Mouse (Mus musculus): ENCODE measurements around the gene Rnase9. TPM values are rescaled to one million over a fixed set of nuclear protein-coding genes. Genes with fewer than 3 reads are reported as not detected.

The Rnase9 gene
- polyA plus RNA-seq, 1 experiment, result not detected

DNA sequence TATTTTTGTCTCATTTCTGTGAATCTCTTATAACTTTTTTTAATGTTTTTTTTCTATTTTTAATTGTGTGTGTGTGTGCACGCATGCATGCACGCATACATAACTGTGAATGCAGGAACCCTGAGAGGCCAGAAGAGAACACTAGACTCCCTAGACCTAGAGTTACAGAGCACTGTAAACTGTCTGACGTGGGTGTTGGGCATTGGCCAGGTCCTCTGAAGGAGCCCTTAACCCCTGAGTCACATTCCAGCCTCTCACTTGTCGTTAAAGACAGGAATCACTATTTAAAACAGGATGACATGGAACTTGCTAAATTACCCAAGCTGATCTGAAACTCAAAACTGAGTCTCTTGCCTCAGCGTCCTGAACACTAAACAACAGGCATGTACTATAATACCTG lies 10.3 kb upstream of the Rnase9 start:
- H3K4me3 ChIP-seq (ENCODE audit: extremely low read depth, insufficient read depth, insufficient read length), result no peak overlapping the region
- H3K36me3 ChIP-seq (ENCODE audit: control insufficient read depth, insufficient read depth, low read length), result no peaks in the 10 kb centered on the region
- 71% methylated on average over 5 of the region's 5 CpGs for WGBS
- TF ChIP-seq CTCF (IDR thresholded peaks at IDR 0.05; ENCODE audit: extremely low read depth, insufficient read depth, insufficient read length, insufficient replicate concordance) (no peak), POLR2A (IDR thresholded peaks at IDR 0.05; ENCODE audit: low read depth, low read length) (no peak)
- no peaks in the 10 kb centered on the region for H3K27me3 ChIP-seq (ENCODE audit: control insufficient read depth, insufficient read depth, low read length)
- no peak for DNase-seq (ENCODE audit: low read depth in 1 of 2, low spot score in 2 of 2)
- H3K27ac ChIP-seq (ENCODE audit: insufficient read depth, low read length), result no peak overlapping the region
- 0 out of 2 replicates have a peak, but pooled peaks cover 3% of the 10 kb centered on the region for H3K4me1 ChIP-seq (ENCODE audit: control insufficient read depth, insufficient read depth, insufficient read length)

DNA sequence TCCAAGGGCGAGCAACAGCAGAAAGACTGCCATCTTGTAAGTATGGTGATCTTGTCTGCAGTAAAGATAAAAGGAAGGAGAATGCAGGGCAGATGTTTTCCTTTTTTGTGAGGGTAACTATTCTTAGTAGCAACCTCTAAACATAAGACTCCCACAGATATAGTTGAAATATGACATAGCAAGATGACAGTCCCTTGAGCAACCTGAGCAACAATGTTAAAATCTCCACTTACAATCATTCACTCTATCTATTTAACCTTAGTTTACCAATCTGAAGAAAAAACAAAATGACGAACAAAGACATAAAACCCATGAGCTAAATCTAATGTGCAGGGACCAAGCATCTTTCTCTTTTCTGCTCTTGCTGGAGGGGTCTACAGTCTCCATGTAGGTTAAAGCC lies 8.4 kb upstream of the Rnase9 start, which contains the start of gene Rnase11:
Rnase11 (minus strand) TSS at position 101 of the 400 bp plus-strand sequence.
- Histone ChIP-seq H3K36me3 (ENCODE audit: control insufficient read depth, insufficient read depth, low read length) (no peaks in the 10 kb centered on the region), H3K4me1 (ENCODE audit: control insufficient read depth, insufficient read depth, insufficient read length) (0 out of 2 replicates have a peak, but pooled peaks cover 3% of the 10 kb centered on the region), H3K4me3 (ENCODE audit: extremely low read depth, insufficient read depth, insufficient read length) (no peak within 1 kb of the TSS), H3K27me3 (ENCODE audit: control insufficient read depth, insufficient read depth, low read length) (no peaks in the 10 kb centered on the region), H3K27ac (ENCODE audit: insufficient read depth, low read length) (no peak within 1 kb of the TSS)
- TF ChIP-seq CTCF (IDR thresholded peaks at IDR 0.05; ENCODE audit: extremely low read depth, insufficient read depth, insufficient read length, insufficient replicate concordance) (no peak), POLR2A (IDR thresholded peaks at IDR 0.05; ENCODE audit: low read depth, low read length) (no peak)
- no peak for DNase-seq (ENCODE audit: low read depth in 1 of 2, low spot score in 2 of 2)
- WGBS, result 81% methylated on average over 2 of the region's 2 CpGs

- no peak overlapping the region for H3K4me3 ChIP-seq (ENCODE audit: extremely low read depth, insufficient read depth, insufficient read length)
- no peaks in the 10 kb centered on the region for H3K36me3 ChIP-seq (ENCODE audit: control insufficient read depth, insufficient read depth, low read length)
- H3K4me1 ChIP-seq (ENCODE audit: control insufficient read depth, insufficient read depth, insufficient read length), result 0 out of 2 replicates have a peak, but pooled peaks cover 3% of the 10 kb centered on the region
- 2% methylated on average over 5 of the region's 5 CpGs for WGBS
- DNase-seq (ENCODE audit: low read depth in 1 of 2, low spot score in 2 of 2), result no peak
- TF ChIP-seq CTCF (IDR thresholded peaks at IDR 0.05; ENCODE audit: extremely low read depth, insufficient read depth, insufficient read length, insufficient replicate concordance) (no peak), POLR2A (IDR thresholded peaks at IDR 0.05; ENCODE audit: low read depth, low read length) (no peak)
- no peaks in the 10 kb centered on the region for H3K27me3 ChIP-seq (ENCODE audit: control insufficient read depth, insufficient read depth, low read length)
- H3K27ac ChIP-seq (ENCODE audit: insufficient read depth, low read length), result no peak overlapping the region
These were observed 6.2 kb upstream of the Rnase9 start for GRCm38 (mm10) chr14:51047846-51048245.

DNA sequence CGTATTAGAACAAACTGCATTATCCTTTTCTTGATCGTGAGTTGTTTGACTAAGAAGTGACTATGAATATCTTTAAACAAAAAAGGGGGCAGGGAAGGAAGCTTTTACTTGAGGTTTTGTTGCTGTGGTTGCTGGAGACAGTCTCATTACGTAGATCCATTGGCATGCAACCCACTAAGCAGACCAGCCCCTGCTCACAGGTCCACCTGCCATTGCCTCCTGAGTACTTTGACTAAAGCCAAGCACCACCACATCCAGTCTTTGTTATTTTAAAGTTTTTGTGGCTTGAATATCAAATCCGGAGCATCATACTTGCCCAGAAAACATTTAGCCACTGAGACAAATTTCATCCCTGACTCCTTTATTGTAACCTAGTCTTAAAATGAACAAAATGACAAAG lies 5.5 kb downstream of the Rnase9 start:
- WGBS, result 78% methylated on average over 4 of the region's 4 CpGs
- Histone ChIP-seq H3K4me3 (ENCODE audit: extremely low read depth, insufficient read depth, insufficient read length) (no peak overlapping the region), H3K27ac (ENCODE audit: insufficient read depth, low read length) (no peak overlapping the region), H3K4me1 (ENCODE audit: control insufficient read depth, insufficient read depth, insufficient read length) (no peaks in the 10 kb centered on the region), H3K27me3 (ENCODE audit: control insufficient read depth, insufficient read depth, low read length) (no peaks in the 10 kb centered on the region), H3K36me3 (ENCODE audit: control insufficient read depth, insufficient read depth, low read length) (no peaks in the 10 kb centered on the region)
- no peak for DNase-seq (ENCODE audit: low read depth in 1 of 2, low spot score in 2 of 2)
- no peak for TF ChIP-seq POLR2A (IDR thresholded peaks at IDR 0.05; ENCODE audit: low read depth, low read length)
- no peak for TF ChIP-seq CTCF (IDR thresholded peaks at IDR 0.05; ENCODE audit: extremely low read depth, insufficient read depth, insufficient read length, insufficient replicate concordance)

GRCm38 (mm10) chr14:51035206-51035605 lies 6.5 kb downstream of the Rnase9 start:
- DNase-seq (ENCODE audit: low read depth in 1 of 2, low spot score in 2 of 2), result no peak
- Histone ChIP-seq H3K27ac (ENCODE audit: insufficient read depth, low read length) (no peak overlapping the region), H3K4me3 (ENCODE audit: extremely low read depth, insufficient read depth, insufficient read length) (no peak overlapping the region), H3K36me3 (ENCODE audit: control insufficient read depth, insufficient read depth, low read length) (no peaks in the 10 kb centered on the region), H3K4me1 (ENCODE audit: control insufficient read depth, insufficient read depth, insufficient read length) (no peaks in the 10 kb centered on the region), H3K27me3 (ENCODE audit: control insufficient read depth, insufficient read depth, low read length) (no peaks in the 10 kb centered on the region)
- 48% methylated on average over 1 of the region's 1 CpGs for WGBS
- TF ChIP-seq POLR2A (IDR thresholded peaks at IDR 0.05; ENCODE audit: low read depth, low read length) (no peak), CTCF (IDR thresholded peaks at IDR 0.05; ENCODE audit: extremely low read depth, insufficient read depth, insufficient read length, insufficient replicate concordance) (no peak)

- H3K36me3 ChIP-seq (ENCODE audit: control insufficient read depth, insufficient read depth, low read length), result no peaks in the 10 kb centered on the region
- no peak overlapping the region for H3K27ac ChIP-seq (ENCODE audit: insufficient read depth, low read length)
- no peak overlapping the region for H3K4me3 ChIP-seq (ENCODE audit: extremely low read depth, insufficient read depth, insufficient read length)
- H3K4me1 ChIP-seq (ENCODE audit: control insufficient read depth, insufficient read depth, insufficient read length), result no peaks in the 10 kb centered on the region
- TF ChIP-seq POLR2A (IDR thresholded peaks at IDR 0.05; ENCODE audit: low read depth, low read length), result no peak
- TF ChIP-seq CTCF (IDR thresholded peaks at IDR 0.05; ENCODE audit: extremely low read depth, insufficient read depth, insufficient read length, insufficient replicate concordance), result no peak
- 76% methylated on average over 3 of the region's 3 CpGs for WGBS
- DNase-seq (ENCODE audit: low read depth in 1 of 2, low spot score in 2 of 2), result no peak
- H3K27me3 ChIP-seq (ENCODE audit: control insufficient read depth, insufficient read depth, low read length), result no peaks in the 10 kb centered on the region
These were observed 14.1 kb downstream of the Rnase9 start for GRCm38 (mm10) chr14:51027387-51028155.

All from spleen, adult 2 months (tissue).